Mouse (Mus musculus) kidney, embryonic 14.5 days (tissue): ENCODE data around the gene Catsperz. TPM values are rescaled to one million over a fixed set of nuclear protein-coding genes. Genes with fewer than 3 reads are reported as not detected.

Experiments used
- ATAC-seq: fragments of 200-750 bp; cut with Nextera tagmentation; 2 replicates; pipeline ENCODE4 v1.8.0; 2017; ENCODE audit warnings: moderate number of reproducible peaks, mild to moderate bottlenecking, moderate TSS enrichment, moderate library complexity; ENCODE audit not compliant: low FRiP score, low TSS enrichment
- H3K27ac ChIP-seq: fragments of 300-500 bp; sonication (generic); 2 replicates; pipeline ENCODE4 v1.5.1; 2014; ENCODE audit warnings: low read depth, mild to moderate bottlenecking, low read length, moderate library complexity, mixed read lengths
- H3K27me3 ChIP-seq: fragments of 300-500 bp; sonication (generic); 2 replicates; pipeline ENCODE4 v1.6.1; 2014; ENCODE audit warnings: mild to moderate bottlenecking, low read length; ENCODE audit not compliant: control insufficient read depth, insufficient read depth
- H3K36me3 ChIP-seq: fragments of 300-500 bp; sonication (generic); 2 replicates; pipeline ENCODE4 v1.6.1; 2014; ENCODE audit warnings: low read length, mixed read lengths; ENCODE audit not compliant: control insufficient read depth, insufficient read depth
- H3K4me1 ChIP-seq: fragments of 300-500 bp; sonication (generic); 2 replicates; pipeline ENCODE4 v1.6.1; 2014; ENCODE audit warnings: low read length, mixed read lengths; ENCODE audit not compliant: control insufficient read depth, insufficient read depth
- H3K4me2 ChIP-seq: fragments of 300-500 bp; sonication (generic); replicated peaks from 2 replicates; pipeline ENCODE4 v1.6.1; 2014; ENCODE audit warnings: low read depth, mild to moderate bottlenecking, low read length
- H3K4me3 ChIP-seq: fragments of 300-500 bp; sonication (generic); 2 replicates; pipeline ENCODE4 v1.5.1; 2014; ENCODE audit warnings: mild to moderate bottlenecking, low read length
- H3K9ac ChIP-seq: fragments of 300-500 bp; sonication (generic); 2 replicates; pipeline ENCODE4 v1.6.1; 2014; ENCODE audit warnings: low read depth, mild to moderate bottlenecking, low read length, moderate library complexity
- H3K9me3 ChIP-seq: fragments of 300-500 bp; sonication (generic); 2 replicates; pipeline ENCODE4 v1.6.1; 2016; ENCODE audit warnings: low read length; ENCODE audit not compliant: control insufficient read depth
- WGBS: fragments of 180-500 bp; shearing (Covaris S2); extraction: QIAGEN DNeasy Blood & Tissue Kit; methylation state at CpG from one replicate; pipeline ENCODE4 v1.1.7; 2014; 5-methylcytosine and 5-hydroxymethylcytosine counted together
- polyA plus RNA-seq: library from polyadenylated mRNA; unstranded; fragments of >200 nt; fragmentation: Nextera tagmentation; extraction: Ambion mirVana; gene quantifications from 2 replicates; pipeline ENCODE4 v1.2.1, GENCODE M21; 2014

Gene Catsperz
- polyA plus RNA-seq, 1 experiment from 2014 or later = 3.8 TPM

DNA sequence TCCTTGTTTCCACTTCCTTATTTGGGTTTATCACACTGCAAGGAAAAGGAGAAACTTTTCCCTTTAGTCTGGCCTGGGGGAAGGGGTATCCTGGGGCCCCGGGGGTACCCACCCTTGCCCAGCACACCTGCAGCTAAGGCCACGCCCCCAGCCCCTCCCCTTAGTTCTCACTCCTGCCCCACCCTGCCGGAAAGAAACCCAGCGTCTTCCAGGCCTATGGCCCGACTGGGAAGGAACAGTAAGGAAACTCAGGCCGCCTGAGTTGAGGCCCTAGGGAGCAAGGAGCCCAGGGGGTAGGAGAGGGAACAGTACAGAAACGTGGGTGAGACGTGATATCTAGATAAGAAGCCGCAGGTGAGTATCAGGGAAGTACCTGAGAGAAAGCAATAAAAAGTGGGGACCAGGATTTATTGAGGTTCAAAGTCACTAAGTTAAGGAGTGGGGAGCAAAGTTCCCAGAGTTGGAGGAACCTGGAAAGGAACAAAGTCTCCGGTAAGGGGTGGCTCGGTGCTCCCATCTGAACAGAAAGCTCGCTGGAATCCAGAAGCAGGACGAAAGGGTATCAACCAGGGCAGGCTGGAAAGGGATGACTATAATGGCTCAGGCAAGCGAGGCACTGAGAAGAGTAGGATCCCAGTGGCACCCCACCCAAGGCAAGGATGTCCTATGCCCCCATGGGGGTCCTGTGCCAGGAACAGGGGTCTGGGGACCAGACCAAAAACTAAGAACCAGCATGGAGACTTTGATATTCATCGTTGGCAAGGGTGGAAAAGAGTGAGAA lies 43.5 kb upstream of the Catsperz start:
- 9% methylated on average over 15 of the region's 15 CpGs for WGBS
- Histone ChIP-seq H3K4me1 (peaks cover 34% of the 10 kb centered on the region), H3K4me2 (peak overlapping the region; percentile 80), H3K27ac (peak overlapping the region; percentile 20; the same call in 1 of the 2 replicates), H3K4me3 (peak overlapping the region; percentile 64), H3K36me3 (peaks cover 27% of the 10 kb centered on the region), H3K9me3 (no peaks in the 10 kb centered on the region), H3K27me3 (no peaks in the 10 kb centered on the region), H3K9ac (peak overlapping the region; percentile 71)
- ATAC-seq = 0 out of 2 replicates have a peak, but pooled peaks have one; percentile 5

DNA sequence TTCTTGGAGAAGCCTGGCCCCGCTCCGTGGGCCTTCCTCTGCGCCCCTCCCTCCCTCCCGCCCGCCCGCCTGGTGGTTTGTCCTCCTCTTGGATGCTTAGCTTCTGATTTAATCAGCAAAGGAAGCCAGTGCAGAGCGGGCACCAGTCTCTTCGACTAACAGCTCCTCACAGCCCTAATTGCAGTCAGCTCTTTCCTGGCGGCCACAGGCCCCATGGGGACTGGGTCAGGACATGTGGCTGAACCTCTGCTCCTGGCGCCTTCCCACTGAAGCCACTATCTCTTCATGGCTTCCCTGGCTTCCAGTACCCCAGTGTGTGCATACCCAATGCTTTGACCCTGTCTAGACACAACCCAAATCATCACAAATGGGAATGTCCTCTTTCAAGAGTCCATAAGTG lies 31.3 kb upstream of the Catsperz start:
- Histone ChIP-seq H3K36me3 (peaks cover 72% of the 10 kb centered on the region), H3K27ac (no peak overlapping the region), H3K9me3 (no peaks in the 10 kb centered on the region), H3K27me3 (no peaks in the 10 kb centered on the region), H3K4me3 (no peak overlapping the region), H3K4me1 (peaks cover 11% of the 10 kb centered on the region), H3K9ac (no peak overlapping the region), H3K4me2 (no peak overlapping the region)
- WGBS = 90% methylated on average over 10 of the region's 10 CpGs
- no peak for ATAC-seq

DNA sequence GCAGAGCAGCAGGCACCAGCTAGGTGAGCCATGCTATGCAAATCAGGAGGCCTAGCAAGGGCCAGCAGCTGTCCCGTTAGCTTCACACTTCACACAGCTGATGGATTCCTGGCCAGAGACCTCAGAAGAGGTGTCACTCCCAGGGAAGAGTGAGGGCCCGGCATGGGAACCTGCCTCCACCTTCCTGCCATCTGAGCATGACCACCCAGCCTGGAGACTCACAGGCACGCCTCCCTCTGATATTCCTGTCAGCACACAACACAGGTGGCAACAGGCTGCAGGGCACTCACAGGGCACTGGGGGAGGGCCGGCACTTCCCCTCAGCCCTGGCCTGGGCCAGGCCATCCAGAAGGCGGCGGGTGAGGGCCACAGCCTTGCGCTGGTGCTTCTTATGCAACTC lies 30.2 kb upstream of the Catsperz start:
- no peak overlapping the region for H3K4me3 ChIP-seq
- no peak overlapping the region for H3K4me2 ChIP-seq
- H3K4me1 ChIP-seq = peaks cover 11% of the 10 kb centered on the region
- H3K27ac ChIP-seq = no peak overlapping the region
- no peaks in the 10 kb centered on the region for H3K27me3 ChIP-seq
- 81% methylated on average over 7 of the region's 7 CpGs for WGBS
- H3K36me3 ChIP-seq = peaks cover 69% of the 10 kb centered on the region
- no peak for ATAC-seq
- no peak overlapping the region for H3K9ac ChIP-seq
- no peaks in the 10 kb centered on the region for H3K9me3 ChIP-seq

DNA sequence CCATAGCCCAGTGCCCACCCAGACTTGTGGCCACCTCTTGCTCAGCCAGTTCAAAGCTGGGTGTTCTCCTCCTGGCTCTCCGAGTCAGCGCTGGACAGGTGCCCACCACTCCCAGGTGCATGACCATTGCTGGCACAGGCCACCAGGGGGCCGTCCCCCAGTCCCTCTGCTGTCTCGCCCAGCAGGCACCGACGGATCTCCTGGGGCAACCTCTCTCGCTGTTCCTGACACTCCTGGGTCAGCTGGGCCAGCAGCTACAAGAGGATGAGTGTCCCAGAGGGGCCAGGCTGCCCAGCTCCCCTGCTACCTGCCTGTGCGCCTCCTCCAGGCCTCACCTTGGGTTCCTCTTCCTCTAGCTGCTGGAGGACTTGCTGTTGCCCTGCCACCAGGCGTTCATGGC lies 28.9 kb upstream of the Catsperz start:
- no peak overlapping the region for H3K4me3 ChIP-seq
- H3K36me3 ChIP-seq = peaks cover 55% of the 10 kb centered on the region
- H3K27me3 ChIP-seq = no peaks in the 10 kb centered on the region
- H3K4me1 ChIP-seq = peaks cover 15% of the 10 kb centered on the region
- no peak overlapping the region for H3K27ac ChIP-seq
- no peak overlapping the region for H3K4me2 ChIP-seq
- WGBS = 54% methylated on average over 9 of the region's 9 CpGs
- no peaks in the 10 kb centered on the region for H3K9me3 ChIP-seq
- no peak for ATAC-seq
- no peak overlapping the region for H3K9ac ChIP-seq

GRCm38 (mm10) chr19:6952712-6953037 lies 27.5 kb upstream of the Catsperz start:
- peaks cover 43% of the 10 kb centered on the region for H3K36me3 ChIP-seq
- peaks cover 15% of the 10 kb centered on the region for H3K4me1 ChIP-seq
- peak overlapping the region; percentile 98; the same call in 1 of the 2 replicates for H3K27ac ChIP-seq
- H3K9ac ChIP-seq = no peak overlapping the region; the same call in 1 of the 2 replicates
- no peak for ATAC-seq
- peak overlapping the region; percentile 93 for H3K4me2 ChIP-seq
- 13% methylated on average over 3 of the region's 3 CpGs for WGBS
- no peaks in the 10 kb centered on the region for H3K27me3 ChIP-seq
- no peaks in the 10 kb centered on the region for H3K9me3 ChIP-seq
- peak overlapping the region; percentile 65; the same call in 1 of the 2 replicates for H3K4me3 ChIP-seq

- peak; percentile 25 for ATAC-seq
- H3K27ac ChIP-seq = peak overlapping the region; percentile 98
- peak overlapping the region; percentile 73 for H3K9ac ChIP-seq
- H3K36me3 ChIP-seq = peaks cover 38% of the 10 kb centered on the region
- H3K4me1 ChIP-seq = peaks cover 15% of the 10 kb centered on the region
- peak overlapping the region; percentile 93 for H3K4me2 ChIP-seq
- WGBS = 2% methylated on average over 31 of the region's 31 CpGs
- peak overlapping the region; percentile 65 for H3K4me3 ChIP-seq
- H3K27me3 ChIP-seq = no peaks in the 10 kb centered on the region
- no peaks in the 10 kb centered on the region for H3K9me3 ChIP-seq
These were observed 27.0 kb upstream of the Catsperz start for GRCm38 (mm10) chr19:6951994-6952711.

DNA sequence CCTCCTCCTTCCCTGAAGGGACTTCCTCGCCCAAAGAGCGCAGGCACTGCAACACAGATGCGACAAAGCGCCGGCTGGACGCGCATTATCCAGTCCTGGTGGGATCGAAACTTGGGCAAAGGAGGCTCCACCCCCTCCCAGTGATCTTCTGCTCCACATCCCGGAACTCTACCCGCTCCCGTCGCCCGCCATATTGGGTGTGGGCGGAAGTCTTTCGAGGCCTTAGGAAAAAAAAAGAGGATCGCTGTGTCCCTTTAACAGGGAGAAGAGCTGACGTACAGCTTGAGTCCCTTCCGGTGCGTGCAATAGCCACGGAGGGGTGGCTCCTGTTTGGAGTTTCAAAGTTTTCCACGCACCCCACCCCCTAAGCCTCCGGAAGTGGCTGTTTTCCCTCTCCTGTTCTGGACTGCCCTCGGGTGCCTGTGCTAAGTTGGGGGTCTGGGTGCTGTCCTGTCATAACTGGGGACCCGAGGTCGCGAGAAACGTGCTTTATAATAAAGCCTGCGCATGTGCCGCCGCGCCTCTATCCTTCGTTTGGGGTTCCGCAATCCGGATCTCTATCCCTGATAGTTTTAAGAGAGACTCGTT lies 26.3 kb upstream of the Catsperz start:
- peak overlapping the region; percentile 65 for H3K4me3 ChIP-seq
- no peaks in the 10 kb centered on the region for H3K9me3 ChIP-seq
- peak overlapping the region; percentile 93 for H3K4me2 ChIP-seq
- under 1% methylated on average over 35 of the region's 35 CpGs for WGBS
- peaks cover 15% of the 10 kb centered on the region for H3K4me1 ChIP-seq
- H3K27ac ChIP-seq = peak overlapping the region; percentile 98
- peaks cover 31% of the 10 kb centered on the region for H3K36me3 ChIP-seq
- peak; percentile 80 for ATAC-seq
- H3K9ac ChIP-seq = peak overlapping the region; percentile 73
- no peaks in the 10 kb centered on the region for H3K27me3 ChIP-seq

DNA sequence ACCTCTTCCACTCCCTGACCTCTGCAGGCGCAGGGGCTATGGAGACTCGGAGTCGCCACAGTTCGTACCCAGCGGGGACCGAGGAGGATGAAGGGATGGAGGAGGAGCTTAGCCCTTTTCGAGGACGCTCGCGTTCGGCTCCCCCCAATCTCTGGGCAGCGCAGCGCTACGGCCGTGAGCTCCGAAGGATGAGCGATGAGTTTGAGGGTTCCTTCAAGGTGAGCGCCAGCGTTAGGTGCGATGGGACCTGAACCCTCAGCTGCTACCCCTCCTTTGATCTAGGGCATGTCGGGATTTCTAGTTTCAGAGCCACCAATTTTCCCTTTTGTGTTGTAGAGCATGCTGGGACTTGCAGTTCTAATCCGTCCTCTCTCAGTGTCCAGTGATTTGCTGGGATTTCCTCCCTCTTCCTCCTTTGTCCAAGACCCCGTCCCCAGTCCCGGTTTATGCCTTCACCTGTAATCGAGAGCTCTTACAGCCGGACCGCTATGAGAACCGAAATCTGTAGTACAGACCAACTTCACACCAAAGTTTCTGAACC lies 25.5 kb upstream of the Catsperz start:
- no peaks in the 10 kb centered on the region for H3K9me3 ChIP-seq
- peaks cover 26% of the 10 kb centered on the region for H3K36me3 ChIP-seq
- no peaks in the 10 kb centered on the region for H3K27me3 ChIP-seq
- 1% methylated on average over 28 of the region's 28 CpGs for WGBS
- H3K4me3 ChIP-seq = peak overlapping the region; percentile 65
- H3K9ac ChIP-seq = peak overlapping the region; percentile 73
- peak overlapping the region; percentile 98 for H3K27ac ChIP-seq
- peak; percentile 48 for ATAC-seq
- peaks cover 15% of the 10 kb centered on the region for H3K4me1 ChIP-seq
- peak overlapping the region; percentile 93 for H3K4me2 ChIP-seq
